Mouse (Mus musculus): ENCODE measurements around the gene Fggy.

DNA sequence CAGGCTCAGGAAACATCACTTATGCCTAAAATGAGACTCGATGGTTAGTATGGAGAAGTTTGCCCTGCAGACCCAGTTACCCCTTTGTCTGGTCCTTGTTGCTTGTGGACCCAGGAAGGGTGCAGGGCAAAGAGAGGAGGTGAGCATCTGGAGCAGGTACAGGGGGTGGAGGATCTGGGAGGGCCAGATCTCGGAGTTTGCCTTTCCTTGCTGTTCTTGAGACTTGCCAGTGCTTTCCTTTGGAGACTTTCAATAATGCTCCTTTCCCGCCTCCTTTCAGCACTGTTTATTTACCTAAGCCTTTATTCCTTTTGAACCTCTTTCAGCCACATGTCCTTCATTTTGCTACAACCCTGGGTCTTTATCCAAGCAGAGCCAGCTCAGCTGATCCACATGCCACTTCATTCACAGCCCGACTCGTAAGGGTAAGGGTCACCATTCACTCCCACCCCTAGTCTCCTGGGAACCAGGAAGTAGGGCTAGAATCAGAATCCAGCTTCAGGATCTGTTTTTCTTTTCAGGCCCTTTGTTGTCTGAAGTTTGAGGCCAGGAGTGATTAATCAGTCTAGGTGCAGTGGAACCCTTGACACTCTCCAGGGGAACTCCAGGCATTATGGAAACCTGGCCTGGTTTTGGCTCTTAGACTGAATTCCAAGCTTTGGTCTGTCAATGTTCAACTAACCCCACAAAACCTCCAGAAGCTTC lies 201.9 kb downstream of the Fggy start:
- TF ChIP-seq CTCF (IDR thresholded peaks at IDR 0.05 in 2 of 3, conservative IDR thresholded peaks at IDR 0.05 in 1 of 3; ENCODE audit: control insufficient read depth in 1 of 3, insufficient read depth in 1 of 3, low read depth in 2 of 3, low read length in 3 of 3, poor library complexity in 1 of 3, severe bottlenecking in 1 of 3) (no peak), EP300 (IDR thresholded peaks at IDR 0.05; ENCODE audit: low read depth in 1 of 2, low read length in 2 of 2) (no peak), BHLHE40 (IDR thresholded peaks at IDR 0.05; ENCODE audit: borderline replicate concordance, low read depth, low read length) (no peak), USF1 (IDR thresholded peaks at IDR 0.05; ENCODE audit: low read depth, low read length) (no peak), POLR2AphosphoS5 (IDR thresholded peaks at IDR 0.05; ENCODE audit: borderline replicate concordance, low read depth, low read length) (no peak), POLR2A (IDR thresholded peaks at IDR 0.05; ENCODE audit: control insufficient read depth in 1 of 2, insufficient read depth in 1 of 2, low read depth in 1 of 2, low read length in 2 of 2, poor library complexity in 1 of 2) (no peak), GATA1 (IDR thresholded peaks at IDR 0.05; ENCODE audit: low read depth, low read length) (no peak), ZC3H11A (IDR thresholded peaks at IDR 0.05; ENCODE audit: low read depth, low read length) (no peak), POLR2AphosphoS2 (IDR thresholded peaks at IDR 0.05; ENCODE audit: low read length) (no peak), ZMIZ1 (IDR thresholded peaks at IDR 0.05; ENCODE audit: low read depth, low read length) (no peak)
